Mouse (Mus musculus): ENCODE measurements around the gene Dctpp1. TPM values are rescaled to one million over a fixed set of nuclear protein-coding genes. Genes with fewer than 3 reads are reported as not detected.

Dctpp1 gene
- polyA plus RNA-seq, 1 experiment = 23.8 TPM

DNA sequence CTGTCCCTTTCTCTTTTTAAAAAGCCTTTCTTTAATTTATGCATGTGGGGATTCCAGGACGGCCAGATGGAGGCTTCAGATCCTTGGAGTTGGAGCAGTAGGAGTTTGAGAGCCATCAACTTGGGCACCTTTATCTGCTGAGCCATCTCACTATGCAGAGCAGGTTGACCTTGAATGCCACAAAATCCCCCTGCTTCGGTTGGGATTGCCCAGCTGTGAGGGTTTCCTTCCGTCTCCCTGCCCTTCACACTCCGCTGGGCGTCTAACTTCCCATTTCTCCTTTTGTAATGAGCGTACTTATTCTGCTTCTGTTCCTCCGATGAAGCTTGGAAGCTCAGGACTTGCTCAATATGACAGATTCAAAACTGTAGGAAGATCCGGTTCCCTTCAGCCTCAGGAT lies 29.6 kb upstream of the Dctpp1 start:
- H3K27ac ChIP-seq (ENCODE audit: insufficient read depth, low read length) = no peak overlapping the region
- DNase-seq = no peak
- TF ChIP-seq CTCF (IDR thresholded peaks at IDR 0.05; ENCODE audit: borderline replicate concordance, insufficient read depth, low read depth, low read length) = no peak
- no peak for TF ChIP-seq POLR2A (IDR thresholded peaks at IDR 0.05; ENCODE audit: borderline replicate concordance, insufficient read depth, low read length)
- WGBS = 30% methylated on average over 8 of the region's 8 CpGs
- no peaks in the 10 kb centered on the region for H3K27me3 ChIP-seq (ENCODE audit: control insufficient read depth, insufficient read depth, low read length)
- H3K4me1 ChIP-seq (ENCODE audit: control insufficient read depth, insufficient read depth, low read length) = no peaks in the 10 kb centered on the region
- H3K4me3 ChIP-seq (replicated peaks; ENCODE audit: insufficient read depth, low read depth, low read length) = no peak overlapping the region

DNA sequence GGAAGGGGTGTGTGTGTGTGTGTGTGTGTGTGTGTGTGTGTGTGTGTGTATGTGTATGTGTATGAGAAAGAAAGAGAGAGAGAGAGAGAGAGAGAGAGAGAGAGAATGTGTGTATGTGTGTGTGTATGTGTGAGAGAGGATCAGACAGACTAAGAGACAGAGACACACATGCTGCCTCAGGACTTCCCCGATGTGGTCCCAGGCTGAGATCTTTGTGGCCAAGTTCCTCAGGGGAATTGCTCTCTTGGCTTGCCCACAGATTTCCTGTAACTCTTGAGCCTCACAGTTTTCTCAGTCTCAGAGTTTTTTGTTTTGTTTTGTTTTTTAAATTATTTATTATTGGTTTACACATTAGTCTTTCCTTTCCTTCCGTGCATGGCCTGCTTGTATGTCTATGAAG lies 28.8 kb upstream of the Dctpp1 start:
- no peaks in the 10 kb centered on the region for H3K27me3 ChIP-seq (ENCODE audit: control insufficient read depth, insufficient read depth, low read length)
- TF ChIP-seq POLR2A (IDR thresholded peaks at IDR 0.05; ENCODE audit: borderline replicate concordance, insufficient read depth, low read length) = no peak
- no peak overlapping the region for H3K27ac ChIP-seq (ENCODE audit: insufficient read depth, low read length)
- no peaks in the 10 kb centered on the region for H3K4me1 ChIP-seq (ENCODE audit: control insufficient read depth, insufficient read depth, low read length)
- H3K4me3 ChIP-seq (replicated peaks; ENCODE audit: insufficient read depth, low read depth, low read length) = no peak overlapping the region
- DNase-seq = no peak
- 77% methylated on average over 2 of the region's 2 CpGs for WGBS

DNA sequence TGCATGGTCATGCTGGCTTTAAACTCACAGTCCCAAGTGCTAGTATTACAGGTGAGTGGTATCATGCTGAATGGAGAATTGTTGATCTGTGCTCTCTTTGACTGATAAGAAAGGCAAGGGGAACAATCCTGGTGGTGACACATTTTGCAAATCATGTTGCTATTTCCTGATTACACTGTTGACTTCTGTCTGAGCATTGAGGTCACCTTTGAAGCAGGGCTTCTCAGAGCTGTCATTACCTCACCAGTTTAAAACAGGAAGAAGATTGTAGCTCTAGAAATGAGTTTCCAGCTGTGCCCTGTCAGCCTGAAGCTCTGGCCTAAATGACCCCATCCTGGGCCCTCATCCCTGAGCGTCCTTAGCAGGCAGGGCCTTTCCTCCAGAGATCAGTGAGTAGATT lies 27.4 kb upstream of the Dctpp1 start:
- WGBS = 80% methylated on average over 1 of the region's 1 CpGs
- DNase-seq = no peak
- TF ChIP-seq POLR2A (IDR thresholded peaks at IDR 0.05; ENCODE audit: borderline replicate concordance, insufficient read depth, low read length) (no peak), CTCF (IDR thresholded peaks at IDR 0.05; ENCODE audit: borderline replicate concordance, insufficient read depth, low read depth, low read length) (no peak)
- Histone ChIP-seq H3K4me1 (ENCODE audit: control insufficient read depth, insufficient read depth, low read length) (no peaks in the 10 kb centered on the region), H3K4me3 (replicated peaks; ENCODE audit: insufficient read depth, low read depth, low read length) (no peak overlapping the region), H3K27ac (ENCODE audit: insufficient read depth, low read length) (no peak overlapping the region), H3K27me3 (ENCODE audit: control insufficient read depth, insufficient read depth, low read length) (no peaks in the 10 kb centered on the region)

DNA sequence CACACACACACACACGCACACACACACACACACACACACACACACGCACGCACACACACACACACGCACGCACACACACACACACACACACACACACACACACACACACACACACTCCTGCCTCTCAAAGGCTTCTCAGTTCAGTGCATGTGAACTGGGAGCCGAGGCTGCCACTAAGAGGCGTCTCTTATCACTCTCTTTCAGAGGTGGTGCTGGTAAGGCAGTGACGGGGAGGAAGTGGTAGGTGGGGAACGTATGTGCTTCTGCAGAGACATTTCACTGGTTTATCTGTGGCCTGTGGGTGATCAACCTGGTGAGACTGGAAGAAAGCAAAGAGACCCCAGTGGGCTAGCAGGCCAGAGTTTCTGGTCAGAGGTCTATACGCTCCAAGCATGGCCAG lies 24.6 kb upstream of the Dctpp1 start:
- Histone ChIP-seq H3K27ac (ENCODE audit: insufficient read depth, low read length) (no peak overlapping the region), H3K4me1 (ENCODE audit: control insufficient read depth, insufficient read depth, low read length) (no peaks in the 10 kb centered on the region), H3K27me3 (ENCODE audit: control insufficient read depth, insufficient read depth, low read length) (no peaks in the 10 kb centered on the region), H3K4me3 (replicated peaks; ENCODE audit: insufficient read depth, low read depth, low read length) (no peak overlapping the region)
- DNase-seq = no peak
- TF ChIP-seq CTCF (IDR thresholded peaks at IDR 0.05; ENCODE audit: borderline replicate concordance, insufficient read depth, low read depth, low read length) (no peak), POLR2A (IDR thresholded peaks at IDR 0.05; ENCODE audit: borderline replicate concordance, insufficient read depth, low read length) (no peak)
- 75% methylated on average over 10 of the region's 10 CpGs for WGBS

DNA sequence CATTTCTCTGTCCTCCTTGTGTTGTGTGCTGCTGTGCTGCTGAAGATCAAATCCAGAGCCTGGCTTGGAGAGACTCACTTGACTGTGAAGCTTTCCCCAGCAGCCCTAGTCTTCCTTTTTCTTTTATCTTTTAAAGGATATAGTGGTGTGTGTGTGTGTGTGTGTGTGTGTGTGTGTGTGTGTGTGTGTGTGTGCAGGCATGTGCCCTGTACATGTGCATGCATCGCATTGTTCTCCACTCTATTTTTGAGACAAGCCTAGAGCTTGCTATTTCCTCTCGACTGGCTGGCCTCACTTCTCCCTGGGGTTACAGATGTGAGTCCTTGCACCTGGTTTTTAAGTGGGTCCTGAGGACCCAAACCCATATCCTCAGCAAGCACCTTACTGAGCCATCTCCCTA lies 21.7 kb upstream of the Dctpp1 start:
- no peak for DNase-seq
- TF ChIP-seq CTCF (IDR thresholded peaks at IDR 0.05; ENCODE audit: borderline replicate concordance, insufficient read depth, low read depth, low read length) (no peak), POLR2A (IDR thresholded peaks at IDR 0.05; ENCODE audit: borderline replicate concordance, insufficient read depth, low read length) (no peak)
- no peaks in the 10 kb centered on the region for H3K27me3 ChIP-seq (ENCODE audit: control insufficient read depth, insufficient read depth, low read length)
- no peaks in the 10 kb centered on the region for H3K4me1 ChIP-seq (ENCODE audit: control insufficient read depth, insufficient read depth, low read length)
- H3K27ac ChIP-seq (ENCODE audit: insufficient read depth, low read length) = no peak overlapping the region
- WGBS = 86% methylated on average over 2 of the region's 2 CpGs
- no peak overlapping the region for H3K4me3 ChIP-seq (replicated peaks; ENCODE audit: insufficient read depth, low read depth, low read length)

DNA sequence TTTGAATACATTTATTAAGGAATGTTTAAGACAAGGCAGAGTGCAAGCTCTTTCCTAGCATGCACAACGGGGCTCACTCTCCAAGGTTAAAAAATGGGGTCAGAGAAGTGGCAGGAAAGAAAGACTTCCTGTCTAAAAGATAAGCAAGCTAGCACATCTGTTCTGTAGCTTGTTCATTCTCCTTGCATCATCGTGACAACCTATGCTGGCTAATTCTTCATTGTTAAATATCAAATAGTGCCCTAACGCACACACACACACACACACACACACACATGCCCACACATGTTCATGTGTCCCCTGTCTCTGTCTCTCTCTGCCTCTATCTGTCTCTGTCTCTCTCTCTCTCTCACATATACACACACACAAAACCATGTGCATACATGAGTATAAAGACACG lies 20.6 kb upstream of the Dctpp1 start:
- Histone ChIP-seq H3K27me3 (ENCODE audit: control insufficient read depth, insufficient read depth, low read length) (no peaks in the 10 kb centered on the region), H3K27ac (ENCODE audit: insufficient read depth, low read length) (no peak overlapping the region), H3K4me3 (replicated peaks; ENCODE audit: insufficient read depth, low read depth, low read length) (no peak overlapping the region), H3K4me1 (ENCODE audit: control insufficient read depth, insufficient read depth, low read length) (no peaks in the 10 kb centered on the region)
- 70% methylated on average over 4 of the region's 4 CpGs for WGBS
- TF ChIP-seq POLR2A (IDR thresholded peaks at IDR 0.05; ENCODE audit: borderline replicate concordance, insufficient read depth, low read length) (no peak), CTCF (IDR thresholded peaks at IDR 0.05; ENCODE audit: borderline replicate concordance, insufficient read depth, low read depth, low read length) (no peak)
- DNase-seq = no peak

DNA sequence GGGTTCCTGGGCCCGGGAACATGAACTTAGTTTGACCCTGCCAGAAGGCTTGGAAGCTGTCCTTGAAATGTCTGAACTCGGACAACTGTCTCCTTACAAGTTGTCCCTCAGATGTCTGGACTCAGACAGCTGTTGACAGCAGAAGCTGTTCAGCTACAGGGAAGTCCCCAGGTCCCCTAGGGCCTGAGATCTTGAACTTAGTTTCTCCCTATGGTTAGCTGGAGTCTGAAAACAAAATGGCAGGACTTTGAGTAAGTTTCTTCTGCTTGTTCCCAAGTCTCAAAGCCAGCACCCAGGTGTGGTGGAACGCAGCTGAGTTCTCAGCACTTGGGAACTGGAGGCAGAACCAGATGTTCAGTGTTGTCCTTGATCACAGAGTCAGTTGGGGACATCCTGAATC lies 19.6 kb upstream of the Dctpp1 start:
- no peaks in the 10 kb centered on the region for H3K27me3 ChIP-seq (ENCODE audit: control insufficient read depth, insufficient read depth, low read length)
- H3K4me1 ChIP-seq (ENCODE audit: control insufficient read depth, insufficient read depth, low read length) = no peaks in the 10 kb centered on the region
- no peak for TF ChIP-seq CTCF (IDR thresholded peaks at IDR 0.05; ENCODE audit: borderline replicate concordance, insufficient read depth, low read depth, low read length)
- no peak for TF ChIP-seq POLR2A (IDR thresholded peaks at IDR 0.05; ENCODE audit: borderline replicate concordance, insufficient read depth, low read length)
- 64% methylated on average over 3 of the region's 3 CpGs for WGBS
- H3K4me3 ChIP-seq (replicated peaks; ENCODE audit: insufficient read depth, low read depth, low read length) = no peak overlapping the region
- no peak overlapping the region for H3K27ac ChIP-seq (ENCODE audit: insufficient read depth, low read length)
- no peak for DNase-seq

DNA sequence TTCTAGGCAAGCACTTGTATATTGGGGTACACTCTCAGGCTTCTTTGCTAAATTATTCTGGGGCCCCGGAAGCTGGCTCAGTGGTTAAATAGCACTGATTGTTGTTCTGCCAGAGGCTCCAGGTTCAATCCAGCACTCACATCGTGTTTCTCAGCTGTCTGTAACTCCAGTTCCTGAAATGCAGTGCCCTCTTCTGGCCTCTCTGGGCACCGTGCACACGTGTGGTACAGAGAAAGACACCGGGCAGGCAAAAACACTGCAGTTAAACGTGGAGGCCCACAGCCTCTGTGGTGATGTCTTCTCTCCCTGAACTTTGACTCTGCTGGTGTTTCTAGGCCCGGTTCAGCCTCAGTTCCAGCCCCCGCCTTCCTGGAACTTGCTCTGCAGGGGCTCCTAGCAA lies 17.8 kb upstream of the Dctpp1 start:
- no peaks in the 10 kb centered on the region for H3K27me3 ChIP-seq (ENCODE audit: control insufficient read depth, insufficient read depth, low read length)
- no peak overlapping the region for H3K27ac ChIP-seq (ENCODE audit: insufficient read depth, low read length)
- WGBS = 13% methylated on average over 8 of the region's 8 CpGs
- H3K4me3 ChIP-seq (replicated peaks; ENCODE audit: insufficient read depth, low read depth, low read length) = no peak overlapping the region
- no peak for DNase-seq
- no peaks in the 10 kb centered on the region for H3K4me1 ChIP-seq (ENCODE audit: control insufficient read depth, insufficient read depth, low read length)
- TF ChIP-seq POLR2A (IDR thresholded peaks at IDR 0.05; ENCODE audit: borderline replicate concordance, insufficient read depth, low read length) (no peak), CTCF (IDR thresholded peaks at IDR 0.05; ENCODE audit: borderline replicate concordance, insufficient read depth, low read depth, low read length) (no peak)

Data from cerebellum, adult 2 months (tissue).